14 mouse cellular contexts compared by ENCODE assay signal in genomic region chrX:73525223-73526140, GRCm38 (mm10). TPM values are rescaled to one million over a fixed set of nuclear protein-coding genes. Genes with fewer than 3 reads are reported as not detected.
DNase-seq lines count a peak whose midpoint lies in the region; ATAC-seq and TF ChIP-seq lines count a peak whose summit lies in the region.
"Had no signal": no experiment of that assay in that cellular context is flagged by ENCODE, and none has a peak within 500 bp of the region (broad histone marks: within the 10 kb centered on the region; RNA-seq: fewer than 3 reads in every experiment).

No protein-coding gene starts in this region.

- ATAC-seq in embryonic facial prominence, embryonic 14.5 days (ENCODE audit: low read depth): no peak
- ATAC-seq in midbrain, embryonic 13.5 days: peak; percentile 22
- ATAC-seq in midbrain, embryonic 11.5 days (ENCODE audit: low FRiP score): no peak
- peak; percentile 53 for ATAC-seq in midbrain, postnatal 0 days (ENCODE audit: low FRiP score)

- no peak overlapping the region for H3K4me2 ChIP-seq in embryonic facial prominence, embryonic 14.5 days (ENCODE audit: low read depth, low read length)
- no peak overlapping the region for H3K4me2 ChIP-seq in midbrain, embryonic 13.5 days (replicated peaks)
- no peak overlapping the region for H3K4me2 ChIP-seq in midbrain, embryonic 11.5 days
- H3K4me2 ChIP-seq in midbrain, postnatal 0 days (ENCODE audit: low read depth, low read length, poor library complexity, severe bottlenecking): no peak overlapping the region
- H3K4me2 ChIP-seq: heart, embryonic 12.5 days had no signal

- H3K27ac ChIP-seq in embryonic facial prominence, embryonic 14.5 days (replicated peaks; ENCODE audit: low read depth, low read length): no peak overlapping the region
- no peak overlapping the region for H3K27ac ChIP-seq in embryonic facial prominence, embryonic 10.5 days (replicated peaks)
- H3K27ac ChIP-seq in midbrain, embryonic 13.5 days: peak overlapping the region; percentile 35; the same call in 1 of the 2 replicates
- H3K27ac ChIP-seq in midbrain, embryonic 11.5 days (ENCODE audit: low read depth, low read length): no peak overlapping the region
- H3K27ac ChIP-seq in midbrain, postnatal 0 days (ENCODE audit: low read depth, low read length): no peak overlapping the region

- WGBS in embryonic facial prominence, embryonic 14.5 days: 76% methylated on average over 9 of the region's 9 CpGs
- WGBS in embryonic facial prominence, embryonic 10.5 days: 80% methylated on average over 9 of the region's 9 CpGs
- 72% methylated on average over 9 of the region's 9 CpGs for whole genome bisulfite sequencing in midbrain, embryonic 13.5 days
- 72% methylated on average over 9 of the region's 9 CpGs for WGBS in midbrain, embryonic 11.5 days
- WGBS in midbrain, postnatal 0 days: 65% methylated on average over 9 of the region's 9 CpGs

- H3K9me3 ChIP-seq in embryonic facial prominence, embryonic 14.5 days (ENCODE audit: control insufficient read depth, low read length): no peaks in the 10 kb centered on the region
- H3K9me3 ChIP-seq in embryonic facial prominence, embryonic 10.5 days: no peaks in the 10 kb centered on the region
- H3K9me3 ChIP-seq in midbrain, embryonic 13.5 days: no peaks in the 10 kb centered on the region
- no peaks in the 10 kb centered on the region for H3K9me3 ChIP-seq in midbrain, embryonic 11.5 days (ENCODE audit: control insufficient read depth, low read length)
- H3K9me3 ChIP-seq in midbrain, postnatal 0 days (ENCODE audit: low read length): no peaks in the 10 kb centered on the region
- H3K9me3 ChIP-seq: heart, embryonic 12.5 days; megakaryocyte, embryonic 14.5 days had no signal

- no peaks in the 10 kb centered on the region for H3K4me1 ChIP-seq in embryonic facial prominence, embryonic 14.5 days (ENCODE audit: control insufficient read depth, insufficient read depth, low read length)
- H3K4me1 ChIP-seq in embryonic facial prominence, embryonic 10.5 days: no peaks in the 10 kb centered on the region
- 0 out of 2 replicates have a peak, but pooled peaks cover 2% of the 10 kb centered on the region for H3K4me1 ChIP-seq in midbrain, embryonic 13.5 days (replicated peaks)
- no peaks in the 10 kb centered on the region for H3K4me1 ChIP-seq in midbrain, embryonic 11.5 days (ENCODE audit: control insufficient read depth, insufficient read depth, low read length)
- no peaks in the 10 kb centered on the region for H3K4me1 ChIP-seq in midbrain, postnatal 0 days (ENCODE audit: insufficient read depth, low read length)
- H3K4me1 ChIP-seq: heart, embryonic 12.5 days had no signal

- H3K27me3 ChIP-seq in embryonic facial prominence, embryonic 14.5 days (replicated peaks; ENCODE audit: control insufficient read depth, insufficient read depth, low read length): no peaks in the 10 kb centered on the region; the same call in 1 of the 2 replicates
- peaks cover 88% of the 10 kb centered on the region for H3K27me3 ChIP-seq in embryonic facial prominence, embryonic 10.5 days (replicated peaks; ENCODE audit: low read depth, poor library complexity, severe bottlenecking)
- no peaks in the 10 kb centered on the region for H3K27me3 ChIP-seq in midbrain, embryonic 13.5 days
- H3K27me3 ChIP-seq in midbrain, embryonic 11.5 days (ENCODE audit: control insufficient read depth, insufficient read depth, low read length): no peaks in the 10 kb centered on the region
- H3K27me3 ChIP-seq in midbrain, postnatal 0 days (ENCODE audit: insufficient read depth, low read length): no peaks in the 10 kb centered on the region

- no peak overlapping the region for H3K4me3 ChIP-seq in embryonic facial prominence, embryonic 14.5 days (ENCODE audit: low read depth, low read length)
- H3K4me3 ChIP-seq in embryonic facial prominence, embryonic 10.5 days: no peak overlapping the region
- H3K4me3 ChIP-seq in midbrain, embryonic 13.5 days (replicated peaks): no peak overlapping the region
- no peak overlapping the region for H3K4me3 ChIP-seq in midbrain, embryonic 11.5 days (ENCODE audit: low read depth, low read length)
- H3K4me3 ChIP-seq in midbrain, postnatal 0 days (ENCODE audit: low read depth, low read length): no peak overlapping the region
- H3K4me3 ChIP-seq: heart, embryonic 12.5 days; megakaryocyte, embryonic 14.5 days had no signal

- H3K36me3 ChIP-seq in embryonic facial prominence, embryonic 14.5 days (ENCODE audit: control insufficient read depth, insufficient read depth, low read length): no peaks in the 10 kb centered on the region
- no peaks in the 10 kb centered on the region for H3K36me3 ChIP-seq in embryonic facial prominence, embryonic 10.5 days (replicated peaks)
- H3K36me3 ChIP-seq in midbrain, embryonic 13.5 days: no peaks in the 10 kb centered on the region
- no peaks in the 10 kb centered on the region for H3K36me3 ChIP-seq in midbrain, embryonic 11.5 days (ENCODE audit: control insufficient read depth, insufficient read depth, low read length)
- no peaks in the 10 kb centered on the region for H3K36me3 ChIP-seq in midbrain, postnatal 0 days (ENCODE audit: insufficient read depth, low read length)
- H3K36me3 ChIP-seq: heart, embryonic 12.5 days had no signal

- H3K9ac ChIP-seq in embryonic facial prominence, embryonic 14.5 days (ENCODE audit: low read depth, low read length): no peak overlapping the region
- H3K9ac ChIP-seq in midbrain, embryonic 13.5 days (replicated peaks): no peak overlapping the region
- H3K9ac ChIP-seq in midbrain, embryonic 11.5 days (ENCODE audit: low read length): no peak overlapping the region
- H3K9ac ChIP-seq in midbrain, postnatal 0 days (replicated peaks; ENCODE audit: low read length, poor library complexity, severe bottlenecking): no peak overlapping the region
- H3K9ac ChIP-seq: heart, embryonic 12.5 days had no signal

- peak; percentile 9 for DNase-seq in embryonic facial prominence, embryonic 14.5 days (ENCODE audit: low spot score)
- no peak for DNase-seq in embryonic facial prominence, embryonic 10.5 days (ENCODE audit: low spot score)
- no peak for DNase-seq in midbrain, embryonic 11.5 days (ENCODE audit: low spot score, missing footprints)
- DNase-seq in cerebellum, adult 8-10 months: peak; percentile 40
- DNase-seq in midbrain, postnatal 0 days (ENCODE audit: low spot score): peak; percentile 35
- no peak for DNase-seq in Muller cell, postnatal 12 days (ENCODE audit: inconsistent ontology term)
- DNase-seq in spleen, adult 12 weeks (ENCODE audit: low spot score): no peak
- DNase-seq: lung, adult 2 months; thymus, postnatal 36 days had no signal

- TF ChIP-seq CTCF in midbrain, postnatal 0 days (IDR thresholded peaks at IDR 0.05): no peak

RNA-seq across cellular contexts. Expression of gene Atp2b3, which starts 22.6 kb away (rescaled TPM):
- polyA plus RNA-seq in embryonic facial prominence, embryonic 14.5 days (2014; fragmentation: Nextera tagmentation; extraction: Ambion mirVana): 0.80 and 1.3 TPM in 2 replicates
- 0.25 and 0.39 TPM in 2 replicates for polyA plus RNA-seq in embryonic facial prominence, embryonic 10.5 days (2016; fragmentation: Nextera tagmentation; extraction: Ambion mirVana)
- 2.6 and 2.8 TPM in 2 replicates for polyA plus RNA-seq in midbrain, embryonic 13.5 days (2015; fragmentation: Nextera tagmentation; extraction: Ambion mirVana)
- 0.25 and 0.30 TPM in 2 replicates for polyA plus RNA-seq in midbrain, embryonic 11.5 days (2014; fragmentation: Nextera tagmentation; extraction: Ambion mirVana)
- 40.4 and 41.9 TPM in 2 replicates for total RNA-seq in midbrain, postnatal 0 days (2014; rRNA removed)
- 6.7 and 7.9 TPM in 2 replicates for polyA plus RNA-seq in midbrain, postnatal 0 days (2015; fragmentation: Nextera tagmentation; extraction: Ambion mirVana)
- polyA plus RNA-seq: C2C12; spleen, adult 2 months had no signal

RNA-seq across cellular contexts. Expression of gene Bgn, which starts 42.1 kb away (rescaled TPM):
- 263 and 311 TPM in 2 replicates for polyA plus RNA-seq in embryonic facial prominence, embryonic 14.5 days (2014; fragmentation: Nextera tagmentation; extraction: Ambion mirVana)
- 15.7 and 19.3 TPM in 2 replicates for polyA plus RNA-seq in embryonic facial prominence, embryonic 10.5 days (2016; fragmentation: Nextera tagmentation; extraction: Ambion mirVana)
- 16.7 and 21.2 TPM in 2 replicates for polyA plus RNA-seq in midbrain, embryonic 13.5 days (2015; fragmentation: Nextera tagmentation; extraction: Ambion mirVana)
- 42.1 and 43.4 TPM in 2 replicates for polyA plus RNA-seq in midbrain, embryonic 11.5 days (2014; fragmentation: Nextera tagmentation; extraction: Ambion mirVana)
- 43.9 and 44.6 TPM in 2 replicates for total RNA-seq in midbrain, postnatal 0 days (2014; rRNA removed)
- 17.1 and 19.8 TPM in 2 replicates for polyA plus RNA-seq in midbrain, postnatal 0 days (2015; fragmentation: Nextera tagmentation; extraction: Ambion mirVana)

Comparison
In these comparisons a context has a peak if more than half of its experiments do, and no peak if none do; other contexts are left out.
1. ATAC-seq: peak in midbrain, embryonic 13.5 days (single experiment) and midbrain, postnatal 0 days (single experiment); none in embryonic facial prominence, embryonic 14.5 days (single experiment) and midbrain, embryonic 11.5 days (single experiment).
2. DNase-seq: peak in embryonic facial prominence, embryonic 14.5 days (single experiment), cerebellum, adult 8-10 months (single experiment) and midbrain, postnatal 0 days (single experiment); none in embryonic facial prominence, embryonic 10.5 days (single experiment), midbrain, embryonic 11.5 days (single experiment), Muller cell, postnatal 12 days (single experiment) and spleen, adult 12 weeks (single experiment).